ENCODE assay signal across 8 mouse cellular contexts in the genomic region with DNA sequence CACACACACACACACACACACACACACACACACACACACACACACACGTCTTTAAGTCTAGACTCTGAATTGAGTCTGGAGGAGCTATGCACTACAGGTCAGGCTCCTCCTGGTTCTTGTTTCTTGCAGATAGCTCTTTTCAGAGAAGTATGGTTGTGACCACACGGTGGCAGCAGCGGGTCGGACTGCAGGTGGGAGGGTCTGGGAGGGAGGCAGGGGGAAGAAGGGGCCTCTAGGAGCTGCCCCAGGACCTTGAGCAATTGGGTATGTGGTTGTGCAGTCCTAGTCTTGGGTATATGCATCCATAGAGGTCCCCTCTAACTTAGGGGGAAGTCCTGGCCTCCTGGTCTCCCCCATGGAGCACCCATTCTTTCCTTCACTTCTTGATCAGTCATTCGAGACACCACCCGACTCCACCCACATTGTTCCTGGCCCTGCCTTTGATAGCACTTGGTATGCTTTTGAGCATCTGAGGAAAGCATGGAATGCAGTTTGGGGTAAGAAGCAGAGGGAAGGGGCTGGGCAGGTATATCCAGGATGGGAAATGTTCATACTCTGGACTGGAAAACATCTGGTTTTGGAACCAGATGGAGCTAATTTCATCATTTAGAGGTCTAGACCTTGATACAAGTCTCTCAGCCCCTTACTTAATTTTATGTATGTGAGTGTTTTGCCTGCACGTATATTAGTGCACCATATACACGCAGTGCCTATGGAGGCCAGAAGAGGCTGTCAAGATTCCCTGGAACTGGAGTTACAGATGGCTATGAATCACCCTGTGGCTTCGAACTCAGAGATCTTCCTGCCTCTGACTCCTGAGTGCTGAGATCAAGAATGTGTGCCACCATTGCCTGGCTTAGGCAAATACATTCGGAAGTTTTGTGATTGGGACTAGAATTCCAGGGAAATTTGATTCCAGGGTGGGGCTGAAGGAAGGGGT. TPM values are rescaled to one million over a fixed set of nuclear protein-coding genes. Genes with fewer than 3 reads are reported as not detected.
DNase-seq lines count a peak whose midpoint lies in the region; ATAC-seq and TF ChIP-seq lines count a peak whose summit lies in the region.

No protein-coding gene starts in this region.

- no peak for TF ChIP-seq POLR2A in lung, adult 2 months (IDR thresholded peaks at IDR 0.05; ENCODE audit: borderline replicate concordance, extremely low read depth, low read depth, low read length)

- no peak for DNase-seq in frontal cortex, postnatal 14 days (ENCODE audit: low spot score in 2 of 2)
- DNase-seq in CD8-positive naive resting alpha-beta T cell, adult 2 months (ENCODE audit: low read depth in 2 of 2, low spot score in 2 of 2), result peak; percentile 64 to 78
- DNase-seq in c-Kit-positive CD71-negative TER-119-negative erythroid progenitor cells, embryonic 14.5 days (ENCODE audit: low read depth), result peak; percentile 86
- DNase-seq in forelimb bud, embryonic 11.5 days (ENCODE audit: low read depth, low spot score), result peak; percentile 85
- peak; percentile 73 for DNase-seq in kidney, adult 9 months
- peak; percentile 76 for DNase-seq in lung, adult 2 months
- peak; percentile 74 to 91 for DNase-seq in spleen, postnatal 10 days (ENCODE audit: low spot score in 2 of 2)

- peak; percentile 65 for TF ChIP-seq CTCF in lung, adult 2 months (IDR thresholded peaks at IDR 0.05; ENCODE audit: insufficient read depth, low read length)

- H3K4me3 ChIP-seq in lung, adult 2 months (replicated peaks; ENCODE audit: extremely low read depth, low read depth, low read length), result no peak overlapping the region

- 35% methylated on average over 10 of the region's 10 CpGs for WGBS in lung, adult 2 months

- 0 out of 2 replicates have a peak, but pooled peaks cover 5% of the 10 kb centered on the region for H3K4me1 ChIP-seq in lung, adult 2 months (ENCODE audit: control insufficient read depth, insufficient read depth, low read length)

- peak; percentile 36; the same call in 1 of the 2 replicates for ATAC-seq in frontal cortex, adult (ENCODE audit: low TSS enrichment)

RNA-seq across cellular contexts. Expression of a gene that starts 2.7 kb away (rescaled TPM):
- polyA plus RNA-seq in lung, adult 2 months (2012; rRNA removed), result 35.3 and 52.1 TPM in 2 replicates

RNA-seq across cellular contexts. Expression of a gene that starts 20.5 kb away (rescaled TPM):
- 66.2 and 78.1 TPM in 2 replicates for polyA plus RNA-seq in lung, adult 2 months (2012; rRNA removed)

RNA-seq across cellular contexts. Expression of a gene that starts 27.0 kb away (rescaled TPM):
- 60.6 and 138 TPM in 2 replicates for polyA plus RNA-seq in lung, adult 2 months (2012; rRNA removed)

RNA-seq across cellular contexts. Expression of a gene that starts 38.8 kb away (rescaled TPM):
- polyA plus RNA-seq in lung, adult 2 months (2012; rRNA removed), result 69.8 and 84.6 TPM in 2 replicates

RNA-seq across cellular contexts. Expression of a gene that starts 38.8 kb away (rescaled TPM):
- polyA plus RNA-seq in lung, adult 2 months (2012; rRNA removed), result 6.7 and 11.7 TPM in 2 replicates

Comparison
In these comparisons a context has a peak if more than half of its experiments do, and no peak if none do; other contexts are left out.
1. DNase-seq: peak in CD8-positive naive resting alpha-beta T cell, adult 2 months (2 of 2), c-Kit-positive CD71-negative TER-119-negative erythroid progenitor cells, embryonic 14.5 days (single experiment), forelimb bud, embryonic 11.5 days (single experiment), kidney, adult 9 months (single experiment), lung, adult 2 months (single experiment) and spleen, postnatal 10 days (2 of 2); none in frontal cortex, postnatal 14 days (0 of 2).